Mouse (Mus musculus): ENCODE results near the gene Olfr1348.

The Olfr1348 gene

GRCm38 (mm10) chr7:6508648-6509047 is at the start of gene Olfr1348:
Gene Olfr1348 (minus strand): TSS chr7:6508748.
- CTCF ChIA-PET = no interaction called here

GRCm38 (mm10) chr7:6526141-6526540 is 17.6 kb upstream of the Olfr1348 start:
- CTCF ChIA-PET = no interaction called here

- CTCF ChIA-PET = no interaction called here
These were observed 16.5 kb upstream of the Olfr1348 start for GRCm38 (mm10) chr7:6525001-6525400.

GRCm38 (mm10) chr7:6522850-6523249 is 14.3 kb upstream of the Olfr1348 start, which contains the start of gene Olfr1349:
Gene Olfr1349 (minus strand): TSS chr7:6522950.
- CTCF ChIA-PET = no interaction called here

- CTCF ChIA-PET = interaction anchor here (0.7 kb wide), 1 partner anchor 222 kb away, joined by 3 read pairs; no protein-coding TSS in a partner anchor
These were observed 13.1 kb upstream of the Olfr1348 start for GRCm38 (mm10) chr7:6521666-6522065.

GRCm38 (mm10) chr7:6499655-6500054 is 8.9 kb downstream of the Olfr1348 start, which contains the start of gene Olfr1347:
Gene Olfr1347 (minus strand): TSS chr7:6499755.
- CTCF ChIA-PET = no interaction called here

GRCm38 (mm10) chr7:6486841-6487240 is 21.7 kb downstream of the Olfr1348 start, which contains the start of gene Olfr5:
Gene Olfr5 (minus strand): TSS chr7:6486941.
- CTCF ChIA-PET = no interaction called here

GRCm38 (mm10) chr7:6477633-6478032 is 30.9 kb downstream of the Olfr1348 start:
- CTCF ChIA-PET = interaction anchor here (0.6 kb wide), 1 partner anchor 267 kb away, joined by 12 read pairs; no protein-coding TSS in a partner anchor

- CTCF ChIA-PET = no interaction called here
These were observed 41.6 kb downstream of the Olfr1348 start, which contains the start of gene Olfr1346 for GRCm38 (mm10) chr7:6466951-6467350. Gene Olfr1346 (plus strand): TSS chr7:6467101.

GRCm38 (mm10) chr7:6456399-6456798 is 52.1 kb downstream of the Olfr1348 start:
- CTCF ChIA-PET = no interaction called here

GRCm38 (mm10) chr7:6455868-6456267 is 52.7 kb downstream of the Olfr1348 start, which contains the start of gene Olfr1336:
Gene Olfr1336 (plus strand): TSS chr7:6456168.
- CTCF ChIA-PET = no interaction called here
